Mouse (Mus musculus): ENCODE data around the gene Ankrd52. TPM values are rescaled to one million over a fixed set of nuclear protein-coding genes. Genes with fewer than 3 reads are reported as not detected.

The Ankrd52 gene
- polyA plus RNA-seq, 1 experiment from 2014 or later: 4.3 TPM

DNA sequence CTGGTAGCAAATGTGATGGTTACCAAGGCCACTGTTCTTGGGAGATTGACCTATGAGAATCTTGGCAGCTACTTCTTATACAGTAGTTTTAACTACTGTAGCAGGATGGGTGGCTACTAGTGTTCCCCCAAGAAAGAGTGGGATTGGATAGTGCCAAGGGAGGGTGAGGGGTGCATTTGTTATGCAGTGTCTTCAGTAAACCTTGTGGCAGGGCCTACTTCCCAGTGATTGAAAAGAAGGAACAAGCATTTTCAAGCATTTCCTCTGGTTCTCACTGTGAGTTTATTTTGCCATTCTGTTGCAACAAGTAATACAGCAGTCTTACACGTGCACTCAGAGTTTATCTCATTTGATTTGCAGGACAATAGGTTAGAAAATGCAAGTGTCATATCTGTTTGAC lies 35.6 kb downstream of the Ankrd52 start:
- DNase-seq (ENCODE audit: low spot score) (no peak), ATAC-seq (ENCODE audit: low FRiP score, low TSS enrichment) (no peak)
- Histone ChIP-seq H3K9me3 (ENCODE audit: control insufficient read depth, low read length) (no peaks in the 10 kb centered on the region), H3K4me3 (ENCODE audit: low read depth, low read length) (peak overlapping the region; percentile 93), H3K27me3 (ENCODE audit: control insufficient read depth, insufficient read depth, low read length) (no peaks in the 10 kb centered on the region), H3K36me3 (ENCODE audit: control insufficient read depth, insufficient read depth, low read length) (peaks cover 3% of the 10 kb centered on the region; the same call in 1 of the 2 replicates), H3K27ac (replicated peaks) (no peak overlapping the region), H3K9ac (ENCODE audit: low read length) (no peak overlapping the region), H3K4me2 (replicated peaks; ENCODE audit: low read depth) (peak overlapping the region; percentile 87), H3K4me1 (replicated peaks; ENCODE audit: control insufficient read depth, insufficient read depth) (no peaks in the 10 kb centered on the region; the same call in 1 of the 2 replicates)
- no peak for TF ChIP-seq CTCF (IDR thresholded peaks at IDR 0.05; ENCODE audit: low read depth)
- no peak for TF ChIP-seq EP300 (optimal IDR thresholded peaks at IDR 0.05)
- WGBS: 17% methylated on average over 1 of the region's 1 CpGs

DNA sequence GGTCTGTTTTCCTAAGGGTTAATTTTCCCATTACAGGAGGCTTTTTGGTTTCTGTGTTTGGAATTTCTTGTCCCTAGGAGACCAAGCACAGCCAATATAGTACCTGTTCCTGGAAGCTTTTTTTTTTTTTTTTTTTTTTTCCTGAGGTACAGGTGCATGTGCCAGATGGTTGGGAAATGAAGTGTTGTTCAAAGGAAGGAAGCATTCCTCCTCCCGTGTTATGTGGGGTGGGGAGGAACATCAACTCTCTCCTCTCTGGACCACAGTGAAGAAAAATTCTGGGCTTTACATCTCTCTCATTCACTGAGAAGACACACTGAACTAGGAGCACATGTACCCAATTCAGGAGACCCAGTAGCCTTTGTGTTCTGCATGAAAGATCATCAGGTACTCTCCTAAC lies 36.2 kb downstream of the Ankrd52 start:
- no peak for DNase-seq (ENCODE audit: low spot score)
- Histone ChIP-seq H3K9ac (ENCODE audit: low read length) (no peak overlapping the region), H3K36me3 (ENCODE audit: control insufficient read depth, insufficient read depth, low read length) (peaks cover 3% of the 10 kb centered on the region; the same call in 1 of the 2 replicates), H3K9me3 (ENCODE audit: control insufficient read depth, low read length) (no peaks in the 10 kb centered on the region), H3K4me2 (replicated peaks; ENCODE audit: low read depth) (peak overlapping the region; percentile 87; the same call in 1 of the 2 replicates), H3K4me1 (replicated peaks; ENCODE audit: control insufficient read depth, insufficient read depth) (no peaks in the 10 kb centered on the region; the same call in 1 of the 2 replicates), H3K27me3 (ENCODE audit: control insufficient read depth, insufficient read depth, low read length) (no peaks in the 10 kb centered on the region), H3K4me3 (ENCODE audit: low read depth, low read length) (no peak overlapping the region), H3K27ac (replicated peaks) (no peak overlapping the region)
- TF ChIP-seq CTCF (IDR thresholded peaks at IDR 0.05; ENCODE audit: low read depth): no peak
- no peak for TF ChIP-seq EP300 (optimal IDR thresholded peaks at IDR 0.05)
- ATAC-seq (ENCODE audit: low FRiP score, low TSS enrichment): no peak
- WGBS: 67% methylated on average over 1 of the region's 1 CpGs

DNA sequence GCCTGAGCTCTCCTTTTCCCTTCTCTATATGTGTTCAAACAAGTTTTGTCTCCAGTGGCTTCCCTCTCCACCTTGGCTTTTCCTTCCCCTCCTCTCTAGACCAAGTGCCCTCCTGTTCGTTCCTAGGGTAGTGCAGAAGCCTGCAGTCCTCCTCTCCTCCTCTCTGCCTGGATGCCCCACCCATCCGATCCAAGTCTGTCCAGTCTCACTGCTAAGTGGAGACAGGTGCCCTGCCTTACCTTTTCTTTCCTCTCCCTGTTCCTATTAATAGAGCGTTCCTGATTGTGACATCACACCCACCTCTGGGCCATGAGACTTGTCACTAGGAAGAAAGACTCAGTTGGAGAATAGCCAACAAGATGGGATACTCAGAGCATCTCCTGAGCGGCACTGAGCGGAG lies 37.9 kb downstream of the Ankrd52 start:
- WGBS: 69% methylated on average over 5 of the region's 5 CpGs
- Histone ChIP-seq H3K27me3 (ENCODE audit: control insufficient read depth, insufficient read depth, low read length) (no peaks in the 10 kb centered on the region), H3K27ac (replicated peaks) (no peak overlapping the region), H3K9me3 (ENCODE audit: control insufficient read depth, low read length) (no peaks in the 10 kb centered on the region), H3K4me1 (replicated peaks; ENCODE audit: control insufficient read depth, insufficient read depth) (no peaks in the 10 kb centered on the region; the same call in 1 of the 2 replicates), H3K4me3 (ENCODE audit: low read depth, low read length) (no peak overlapping the region), H3K9ac (ENCODE audit: low read length) (no peak overlapping the region), H3K4me2 (replicated peaks; ENCODE audit: low read depth) (no peak overlapping the region), H3K36me3 (ENCODE audit: control insufficient read depth, insufficient read depth, low read length) (peaks cover 3% of the 10 kb centered on the region; the same call in 1 of the 2 replicates)
- ATAC-seq (ENCODE audit: low FRiP score, low TSS enrichment): no peak
- DNase-seq (ENCODE audit: low spot score): no peak
- TF ChIP-seq CTCF (IDR thresholded peaks at IDR 0.05; ENCODE audit: low read depth) (no peak), EP300 (optimal IDR thresholded peaks at IDR 0.05) (no peak)

DNA sequence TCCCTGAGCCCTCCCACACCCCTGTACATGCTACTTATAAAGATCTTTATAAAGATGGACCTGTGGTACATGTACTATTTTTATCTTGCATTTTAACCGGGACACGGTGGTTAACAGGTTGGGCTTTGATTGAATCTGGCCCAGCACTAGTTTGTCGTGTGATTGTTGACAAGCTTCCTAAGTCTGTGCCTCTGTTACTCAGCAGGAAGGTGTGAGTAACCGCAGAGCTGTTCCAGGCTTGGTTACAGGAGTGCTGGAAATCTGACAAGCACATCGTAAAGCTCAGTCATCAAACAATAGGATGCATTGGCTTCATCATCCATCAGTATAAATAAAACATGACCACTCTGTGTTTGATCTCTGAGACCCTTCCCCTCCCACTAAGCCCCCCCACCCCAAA lies 45.5 kb downstream of the Ankrd52 start:
- 74% methylated on average over 5 of the region's 5 CpGs for WGBS
- Histone ChIP-seq H3K4me2 (replicated peaks; ENCODE audit: low read depth) (no peak overlapping the region), H3K9ac (ENCODE audit: low read length) (no peak overlapping the region), H3K36me3 (ENCODE audit: control insufficient read depth, insufficient read depth, low read length) (peaks cover 4% of the 10 kb centered on the region; the same call in 1 of the 2 replicates), H3K4me3 (ENCODE audit: low read depth, low read length) (no peak overlapping the region), H3K27me3 (ENCODE audit: control insufficient read depth, insufficient read depth, low read length) (no peaks in the 10 kb centered on the region), H3K4me1 (replicated peaks; ENCODE audit: control insufficient read depth, insufficient read depth) (no peaks in the 10 kb centered on the region), H3K9me3 (ENCODE audit: control insufficient read depth, low read length) (no peaks in the 10 kb centered on the region), H3K27ac (replicated peaks) (no peak overlapping the region)
- TF ChIP-seq CTCF (IDR thresholded peaks at IDR 0.05; ENCODE audit: low read depth) (no peak), EP300 (optimal IDR thresholded peaks at IDR 0.05) (no peak)
- no peak for DNase-seq (ENCODE audit: low spot score)
- ATAC-seq (ENCODE audit: low FRiP score, low TSS enrichment): no peak

DNA sequence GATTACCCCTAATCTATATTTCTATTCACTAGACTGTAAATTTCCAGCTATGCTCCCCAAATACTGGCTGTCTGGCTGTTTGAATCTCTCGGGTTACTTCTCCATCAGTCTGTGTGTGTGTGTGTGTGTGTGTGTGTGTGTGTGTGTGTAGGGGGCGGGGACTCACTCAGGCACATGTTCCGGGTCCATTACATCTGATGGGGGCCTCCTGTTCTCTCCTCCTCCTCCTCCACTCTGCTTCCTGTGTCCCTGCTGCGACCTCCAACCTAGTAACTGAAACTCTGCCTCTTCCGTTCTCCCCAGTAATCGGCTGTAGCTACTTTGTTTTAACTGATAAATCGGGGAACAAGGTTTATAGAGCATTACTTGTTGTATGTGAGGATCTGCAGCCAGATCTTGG lies 47.7 kb downstream of the Ankrd52 start:
- Histone ChIP-seq H3K4me1 (replicated peaks; ENCODE audit: control insufficient read depth, insufficient read depth) (no peaks in the 10 kb centered on the region), H3K4me3 (ENCODE audit: low read depth, low read length) (no peak overlapping the region), H3K9me3 (ENCODE audit: control insufficient read depth, low read length) (no peaks in the 10 kb centered on the region), H3K36me3 (ENCODE audit: control insufficient read depth, insufficient read depth, low read length) (peaks cover 4% of the 10 kb centered on the region; the same call in 1 of the 2 replicates), H3K4me2 (replicated peaks; ENCODE audit: low read depth) (no peak overlapping the region), H3K9ac (ENCODE audit: low read length) (no peak overlapping the region), H3K27ac (replicated peaks) (no peak overlapping the region), H3K27me3 (ENCODE audit: control insufficient read depth, insufficient read depth, low read length) (no peaks in the 10 kb centered on the region)
- WGBS: 30% methylated on average over 7 of the region's 7 CpGs
- no peak for TF ChIP-seq CTCF (IDR thresholded peaks at IDR 0.05; ENCODE audit: low read depth)
- TF ChIP-seq EP300 (optimal IDR thresholded peaks at IDR 0.05): no peak
- DNase-seq (ENCODE audit: low spot score) (no peak), ATAC-seq (ENCODE audit: low FRiP score, low TSS enrichment) (0 out of 2 replicates have a peak, but pooled peaks have one; percentile 56)

DNA sequence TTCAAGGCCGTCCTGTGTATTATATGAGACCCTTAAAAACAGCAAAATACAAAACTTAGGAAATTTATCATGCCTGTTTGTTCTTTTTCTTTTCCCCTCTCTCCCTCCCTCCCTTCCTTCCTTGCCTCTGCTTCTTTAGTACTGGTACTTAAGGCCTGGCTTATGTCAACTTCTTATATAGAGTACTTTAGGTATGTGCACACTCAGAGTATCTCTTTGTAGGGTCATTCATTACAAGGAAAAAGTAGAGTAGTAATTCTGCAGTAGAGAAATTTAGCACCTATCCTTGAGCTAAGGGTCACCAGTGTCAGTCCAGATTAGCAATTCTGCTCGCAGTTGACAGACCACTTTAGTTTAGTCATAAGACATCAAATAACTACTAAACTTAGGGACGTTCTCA lies 48.3 kb downstream of the Ankrd52 start:
- Histone ChIP-seq H3K36me3 (ENCODE audit: control insufficient read depth, insufficient read depth, low read length) (peaks cover 4% of the 10 kb centered on the region; the same call in 1 of the 2 replicates), H3K9ac (ENCODE audit: low read length) (no peak overlapping the region), H3K4me1 (replicated peaks; ENCODE audit: control insufficient read depth, insufficient read depth) (no peaks in the 10 kb centered on the region), H3K9me3 (ENCODE audit: control insufficient read depth, low read length) (no peaks in the 10 kb centered on the region), H3K27ac (replicated peaks) (no peak overlapping the region), H3K4me3 (ENCODE audit: low read depth, low read length) (no peak overlapping the region), H3K4me2 (replicated peaks; ENCODE audit: low read depth) (no peak overlapping the region), H3K27me3 (ENCODE audit: control insufficient read depth, insufficient read depth, low read length) (no peaks in the 10 kb centered on the region)
- 78% methylated on average over 3 of the region's 3 CpGs for WGBS
- no peak for ATAC-seq (ENCODE audit: low FRiP score, low TSS enrichment)
- DNase-seq (ENCODE audit: low spot score): no peak
- TF ChIP-seq CTCF (IDR thresholded peaks at IDR 0.05; ENCODE audit: low read depth) (no peak), EP300 (optimal IDR thresholded peaks at IDR 0.05) (no peak)
